Mouse (Mus musculus) thymus, postnatal 10 days (tissue): ENCODE data around the gene Csrp1.

Source experiments
- DNase-seq, 2 experiments: peaks; one replicate each; pipeline ENCODE4 v3.0.0; 2021; ENCODE audit warnings: low spot score in 2 of 2

Csrp1 gene

DNA sequence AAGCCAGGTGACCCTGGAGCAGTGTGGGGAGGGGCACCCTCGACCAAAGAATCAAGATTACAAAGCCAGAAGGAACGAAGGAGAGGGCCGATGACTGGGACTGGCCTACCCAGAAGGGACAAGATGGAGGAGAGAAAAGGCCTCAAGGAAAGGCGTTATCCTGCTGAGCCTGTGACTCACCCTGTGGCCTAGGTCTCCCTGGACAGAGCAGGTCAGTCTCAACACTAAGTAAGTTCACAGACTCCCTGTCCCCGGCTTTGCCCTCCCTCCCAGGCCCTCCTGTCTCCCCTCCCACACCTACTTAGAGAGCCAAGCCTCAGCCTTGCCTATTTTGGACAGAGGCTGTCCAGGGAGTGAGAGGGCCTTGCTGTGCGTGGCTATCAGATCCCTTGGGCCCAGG, at the start of gene Csrp1:
Gene Csrp1 (plus strand): TSS at position 79 of the 400 bp plus-strand sequence.
- DNase-seq: no peak

DNA sequence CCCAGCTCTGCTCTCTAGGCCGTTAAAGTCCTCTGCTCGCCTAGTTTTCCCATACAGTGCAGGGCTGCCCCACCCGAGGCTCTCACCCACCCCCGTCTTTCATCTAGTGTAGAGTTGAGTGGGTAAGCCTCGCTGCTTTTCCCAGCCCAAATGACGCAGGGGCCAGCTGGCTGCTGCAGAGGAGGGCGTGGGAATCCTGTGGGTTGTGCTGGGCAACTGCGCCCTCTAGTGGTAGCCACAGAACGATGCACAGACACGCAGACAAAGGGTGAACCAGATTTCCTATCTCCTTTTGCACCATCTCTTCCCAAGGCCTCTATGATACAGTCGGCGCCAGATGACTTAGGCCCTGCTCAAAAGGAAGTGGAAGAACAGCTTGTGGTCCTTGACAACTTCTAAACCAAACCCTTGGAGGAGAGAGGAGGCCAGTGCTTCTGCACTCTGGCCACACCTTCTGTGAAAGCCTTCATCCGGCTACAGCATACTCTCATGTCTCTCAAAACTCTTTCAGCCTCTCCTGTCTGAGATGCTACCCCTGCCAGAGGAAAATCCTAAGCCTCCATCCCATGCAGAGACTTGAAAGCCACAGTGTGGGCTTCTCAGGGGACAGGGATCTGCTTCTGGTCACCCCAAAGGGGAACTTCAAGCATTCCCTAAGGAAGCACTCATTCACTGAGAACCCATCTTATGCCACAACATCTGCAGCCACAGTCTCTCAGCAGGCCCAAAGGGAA, 49.3 kb upstream of the Csrp1 start:
- DNase-seq: peak; percentile 36 to 77

DNA sequence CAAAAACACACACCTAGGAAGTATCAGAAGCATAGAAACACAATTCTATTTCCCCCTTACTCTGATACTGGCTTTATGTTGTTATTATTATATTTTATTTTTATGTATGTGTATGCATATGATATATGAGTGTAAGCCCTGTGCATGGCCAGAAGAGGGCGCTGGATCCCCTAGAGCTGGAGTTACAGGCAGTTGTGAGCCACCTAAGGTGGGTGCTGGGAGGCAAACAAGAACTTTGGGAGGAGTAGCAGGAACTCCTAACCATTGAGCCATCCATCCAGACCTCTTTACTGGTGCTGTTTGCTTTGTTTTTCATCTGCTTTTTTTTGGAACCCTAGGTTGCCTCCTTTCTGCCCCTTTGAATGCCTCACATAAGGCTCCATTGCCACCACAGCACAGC, 48.5 kb upstream of the Csrp1 start:
- no peak for DNase-seq

DNA sequence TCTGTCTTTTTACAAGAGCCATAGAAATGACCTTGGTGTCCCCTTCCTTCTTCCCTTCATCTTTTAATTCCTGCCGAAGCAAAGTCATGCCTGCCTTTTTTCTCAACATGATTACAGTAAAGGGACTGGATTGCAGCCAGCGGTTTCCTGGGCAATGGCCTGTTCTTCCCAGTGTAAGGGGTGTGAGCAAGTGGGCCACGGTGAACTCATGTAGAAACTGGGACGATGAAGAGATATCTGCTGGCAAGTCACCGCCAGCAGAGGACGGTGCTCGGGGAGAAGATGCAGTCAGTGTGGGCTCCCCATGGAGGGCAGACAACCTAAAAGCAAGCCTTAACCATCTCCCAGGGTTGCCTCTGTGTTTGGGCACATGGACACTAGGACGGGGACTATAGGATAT, 47.9 kb upstream of the Csrp1 start:
- DNase-seq: no peak

DNA sequence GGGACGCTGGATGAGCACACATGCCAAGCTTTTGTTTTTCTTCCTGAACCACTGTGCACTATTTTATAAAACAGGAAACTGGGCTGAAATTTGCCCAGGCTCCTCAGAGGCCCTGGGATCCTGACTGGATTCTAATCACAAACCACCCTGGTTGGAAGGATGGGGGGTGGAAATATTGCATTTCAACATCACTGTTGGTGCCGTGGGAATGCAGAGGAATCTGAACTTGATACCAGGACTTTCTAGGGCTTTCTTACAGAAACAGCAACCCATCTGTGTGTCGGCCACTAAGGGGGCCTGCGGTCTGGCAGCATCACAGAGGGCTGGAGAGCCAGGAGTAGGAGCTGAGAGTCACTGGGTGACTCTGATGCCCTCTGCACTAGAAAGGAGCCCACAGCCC, 47.5 kb upstream of the Csrp1 start:
- DNase-seq: no peak

DNA sequence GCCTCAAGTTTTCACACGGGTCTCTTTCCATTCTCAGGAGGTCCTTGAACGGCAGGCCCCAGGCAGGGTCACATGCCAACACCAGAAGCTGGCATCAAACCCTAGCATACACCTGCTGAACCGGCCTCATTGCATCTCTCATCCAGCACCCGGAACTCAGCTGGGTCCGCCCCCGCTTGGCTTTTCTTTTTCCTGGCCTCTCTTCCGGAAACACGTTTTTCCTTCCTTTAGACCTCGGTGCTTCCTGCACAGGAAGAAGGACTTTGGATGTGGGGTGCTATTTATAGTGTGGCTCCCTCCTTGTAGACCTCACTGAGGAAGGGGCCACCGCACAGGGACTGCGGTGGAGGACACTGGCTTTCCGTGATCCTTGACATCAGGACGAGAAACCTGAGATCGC, 46.4 kb upstream of the Csrp1 start:
- no peak for DNase-seq

DNA sequence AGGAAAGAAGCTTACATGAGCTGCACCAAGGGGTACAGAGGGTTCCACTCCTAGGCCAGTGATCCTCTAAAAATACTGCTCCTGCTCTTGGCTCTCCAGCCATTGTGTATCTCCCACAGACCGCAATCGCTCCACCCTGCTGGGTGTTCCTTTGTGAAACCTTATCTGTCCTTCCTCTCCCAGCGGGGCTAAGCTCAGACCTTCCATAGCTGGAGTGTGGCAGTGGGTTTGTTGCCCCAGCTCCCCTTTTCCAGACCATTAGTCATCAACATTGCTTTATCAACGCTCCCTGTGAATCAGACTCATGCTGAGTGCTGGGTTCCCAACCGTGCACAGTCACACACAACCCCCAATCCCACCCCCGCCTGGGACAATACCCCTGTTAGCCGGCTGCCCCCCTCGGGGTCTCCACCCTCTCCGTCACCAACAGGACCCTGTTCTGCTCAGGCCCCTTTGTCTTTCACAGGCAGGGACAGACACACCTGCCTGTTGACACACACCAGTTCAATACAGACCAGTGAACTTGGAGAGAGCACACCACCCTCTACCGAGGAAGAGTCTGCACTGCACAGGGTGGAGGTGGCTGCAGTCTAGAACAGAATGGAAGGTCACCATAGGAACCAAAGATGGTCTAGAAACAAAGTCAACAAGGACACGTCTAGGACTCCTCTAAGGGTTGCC, 44.3 kb upstream of the Csrp1 start:
- no peak for DNase-seq

DNA sequence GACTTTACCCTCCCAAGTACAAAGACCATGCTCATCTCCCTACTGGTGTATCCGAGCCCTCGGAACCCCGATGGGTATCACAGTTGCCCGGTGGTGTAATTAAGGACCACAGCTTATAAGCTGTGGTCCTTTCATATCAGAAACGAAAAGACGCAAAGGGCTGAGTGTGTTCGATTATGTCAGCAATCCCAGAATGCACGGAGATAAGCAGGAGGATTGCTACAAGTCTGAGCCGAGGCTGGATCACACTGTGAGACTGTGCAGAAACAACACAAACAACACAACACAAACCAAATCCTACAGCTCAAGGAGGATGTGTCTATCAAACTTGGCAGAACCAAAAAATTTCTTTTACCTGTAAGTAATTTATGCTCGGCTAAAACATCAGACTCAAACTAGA, 43.6 kb upstream of the Csrp1 start:
- no peak for DNase-seq

DNA sequence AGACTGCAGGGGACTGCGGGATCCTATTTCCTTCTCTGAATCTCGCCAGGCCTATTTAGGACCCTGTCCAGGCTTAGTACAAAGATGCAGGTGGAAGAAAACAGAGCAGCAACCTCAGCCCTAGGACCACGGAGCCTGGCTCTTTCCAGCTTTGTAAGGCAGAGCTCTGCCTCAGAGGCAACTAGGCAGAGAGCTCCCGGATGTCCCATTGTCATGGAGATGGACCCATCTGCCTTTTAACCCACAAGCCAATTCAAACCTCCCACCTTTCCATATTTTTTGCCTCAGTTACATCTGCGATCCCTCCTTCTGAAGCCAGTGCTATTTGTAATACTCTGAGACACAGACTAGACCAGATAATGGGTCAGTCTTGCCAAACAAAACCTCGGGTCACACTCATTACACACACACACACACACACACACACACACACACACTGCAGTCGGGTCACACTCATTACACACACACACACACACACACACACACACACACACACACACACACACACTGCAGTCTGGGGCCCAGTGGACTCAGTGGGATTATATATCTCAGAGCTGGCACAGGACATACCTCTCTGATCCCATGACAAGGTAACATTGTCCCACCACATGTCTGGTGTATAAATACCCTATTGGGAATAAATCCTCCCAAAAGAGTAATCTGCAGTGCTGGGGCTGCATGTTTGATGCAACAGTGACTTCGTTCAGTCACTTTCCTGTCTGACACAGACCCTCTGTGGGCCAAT, 42.8 kb upstream of the Csrp1 start:
- no peak for DNase-seq

DNA sequence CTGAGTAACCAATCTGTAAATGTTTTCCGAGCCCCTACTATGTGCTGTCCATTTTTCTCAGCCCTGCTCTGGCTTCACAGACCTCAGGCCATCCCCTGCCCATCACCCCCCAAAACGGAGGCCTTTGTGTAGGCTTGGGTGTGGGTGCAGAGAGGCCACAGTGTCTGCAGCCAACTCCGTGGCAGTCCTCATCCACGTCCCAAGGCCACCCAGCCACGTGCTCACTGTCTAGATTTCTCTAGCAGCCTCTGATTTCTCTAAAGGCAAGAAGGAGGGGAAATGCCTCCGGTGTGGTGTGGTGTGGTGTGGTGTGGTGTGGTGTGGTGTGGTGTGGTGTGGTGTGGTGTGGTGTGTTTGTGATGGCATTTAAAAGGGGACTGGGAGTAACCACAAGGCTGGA, 41.7 kb upstream of the Csrp1 start:
- DNase-seq: no peak

DNA sequence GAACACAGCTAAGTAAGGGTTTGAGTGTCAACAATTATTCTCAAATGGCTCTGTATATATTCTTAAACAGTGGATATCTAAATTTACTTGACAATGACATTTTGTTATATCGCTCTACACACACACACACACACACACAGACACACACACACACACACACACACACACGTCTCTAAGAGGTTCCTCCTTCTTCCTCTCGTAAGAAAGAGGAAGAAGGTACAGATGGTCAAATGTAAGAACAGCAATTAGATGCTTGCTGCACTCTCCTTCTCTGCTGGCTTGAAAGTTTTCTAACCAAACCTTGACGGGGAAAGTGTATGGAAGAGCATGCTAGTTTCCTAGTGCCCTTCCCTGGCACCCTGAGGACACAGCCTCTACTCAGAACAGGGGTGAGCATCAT, 39.1 kb upstream of the Csrp1 start:
- no peak for DNase-seq

DNA sequence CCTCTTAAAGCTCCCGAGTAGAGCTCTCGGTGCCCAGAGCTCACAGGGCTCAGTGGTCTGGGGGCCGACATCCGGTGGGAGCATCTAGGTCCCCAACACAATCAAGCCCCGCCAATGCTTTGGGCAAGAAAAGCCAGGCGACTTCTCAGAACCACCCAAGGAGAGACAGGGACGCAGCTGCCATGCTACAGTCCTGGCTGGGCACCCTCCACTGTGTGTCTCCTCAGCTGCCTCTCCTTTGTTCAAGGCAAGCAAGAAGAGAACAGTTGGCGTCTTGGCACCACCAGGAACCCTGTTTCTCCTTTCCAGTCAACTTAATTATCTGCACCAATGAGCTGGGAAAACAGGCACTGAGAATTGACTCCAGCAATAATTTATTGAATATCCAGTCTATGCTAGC, 38.7 kb upstream of the Csrp1 start:
- no peak for DNase-seq

DNA sequence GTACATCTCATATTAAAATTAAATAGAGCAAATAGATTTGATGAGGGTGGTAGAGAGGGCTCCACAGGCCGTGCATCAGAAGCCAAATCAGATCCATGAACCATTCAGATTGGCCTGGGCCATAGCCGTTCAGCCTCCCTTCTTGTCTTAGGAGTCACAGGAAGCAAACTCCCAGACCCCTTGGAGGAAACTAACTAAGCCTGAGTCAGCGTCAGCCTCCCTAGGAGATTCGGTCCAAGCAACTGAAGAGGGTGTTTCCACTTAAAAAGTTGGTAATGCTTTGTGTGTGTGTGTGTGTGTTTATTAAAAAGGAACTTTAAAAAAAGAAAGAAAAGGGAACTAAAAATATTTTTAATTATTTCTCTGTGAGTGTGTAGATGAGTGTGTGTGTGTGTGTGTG, 35.0 kb upstream of the Csrp1 start:
- no peak for DNase-seq

DNA sequence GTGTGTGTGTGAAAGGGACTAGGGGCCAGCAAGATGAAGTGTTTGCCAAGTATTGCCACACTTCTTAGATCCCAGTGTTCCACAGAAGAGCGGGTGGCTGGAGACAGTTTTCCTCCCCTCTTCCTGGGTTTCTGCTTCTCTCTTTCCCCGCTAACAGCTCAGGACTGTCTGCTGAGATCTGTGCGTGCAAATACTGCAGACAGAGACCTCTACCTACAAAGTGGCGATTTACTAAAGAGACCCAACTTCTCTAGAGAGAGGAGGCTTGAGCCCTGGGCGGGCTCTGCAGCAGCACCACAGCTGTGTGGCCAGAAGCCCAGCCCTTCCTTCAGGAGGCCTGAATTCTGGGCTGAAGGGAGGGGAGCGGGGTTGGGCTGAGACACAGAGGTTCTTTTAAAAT, 34.5 kb upstream of the Csrp1 start:
- no peak for DNase-seq

DNA sequence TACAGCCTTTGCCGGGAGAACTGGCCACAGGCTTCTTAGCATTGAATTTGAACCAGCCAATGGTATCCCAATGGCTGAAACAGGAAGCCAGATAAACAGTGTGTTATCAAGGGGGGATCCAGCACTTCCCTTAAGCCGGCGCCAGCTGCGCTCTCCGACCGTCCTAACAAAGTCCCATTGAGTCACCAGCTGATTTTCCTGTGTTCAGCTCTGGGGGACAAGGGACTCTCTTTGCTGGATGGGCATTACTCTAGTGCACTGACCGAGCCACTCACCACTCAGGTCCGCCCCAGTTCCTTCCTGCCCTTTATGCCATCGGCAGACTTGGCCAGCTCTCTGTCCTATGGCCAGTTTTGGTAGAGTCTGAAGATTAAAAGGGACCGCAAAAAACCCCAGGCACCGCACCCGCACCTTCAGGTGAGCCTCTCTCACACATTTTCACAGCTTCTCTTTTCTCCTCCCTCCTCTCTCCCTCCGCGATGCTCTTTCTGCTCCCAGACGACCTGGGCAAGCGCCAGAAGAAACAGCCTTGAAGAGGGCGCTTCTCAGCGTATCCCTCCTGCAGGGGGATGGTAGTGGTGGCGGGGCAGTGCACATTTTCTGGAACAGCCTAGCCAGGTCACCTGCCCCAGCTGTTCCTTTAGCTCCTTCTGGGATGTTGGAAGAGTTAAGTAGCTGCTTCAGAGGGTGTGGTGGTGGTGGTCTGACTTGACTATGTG, 32.9 kb upstream of the Csrp1 start:
- DNase-seq: no peak

DNA sequence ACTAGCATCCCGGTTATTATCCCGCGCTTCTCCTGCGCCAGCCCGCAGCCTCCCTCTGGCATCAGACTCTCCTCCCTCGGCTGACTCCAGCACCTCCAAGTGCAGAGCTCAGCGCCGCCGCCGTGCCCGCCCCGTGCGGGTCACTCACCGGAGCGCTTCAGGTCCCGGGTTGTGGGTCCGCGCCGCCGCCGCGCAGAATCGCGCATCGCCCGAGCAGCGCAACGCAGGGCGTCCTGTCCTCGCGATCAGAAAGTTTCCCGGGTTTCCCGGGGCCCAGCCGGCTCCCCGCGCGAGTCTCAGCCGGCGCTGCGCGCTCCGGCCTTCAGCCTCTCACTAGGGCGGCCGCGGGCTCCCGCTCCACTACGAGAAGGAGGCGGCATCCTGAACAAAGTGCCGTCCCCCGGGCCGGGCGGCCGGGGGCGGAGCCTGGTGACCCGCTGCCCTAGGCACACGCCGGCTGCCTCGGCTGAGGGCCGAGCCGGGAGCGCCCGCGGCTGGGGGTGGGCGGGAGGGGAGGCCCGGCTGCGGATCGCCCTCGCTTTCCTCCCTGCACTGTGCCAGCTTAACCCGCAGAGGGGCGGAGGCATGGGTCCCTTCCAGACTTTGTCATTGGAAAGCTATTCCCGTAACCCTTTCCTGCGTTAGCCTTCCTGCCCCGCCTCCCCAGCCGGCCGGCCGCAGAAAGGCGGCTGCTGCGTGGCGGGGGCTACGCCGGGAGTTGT, 31.9 kb upstream of the Csrp1 start:
- no peak for DNase-seq

DNA sequence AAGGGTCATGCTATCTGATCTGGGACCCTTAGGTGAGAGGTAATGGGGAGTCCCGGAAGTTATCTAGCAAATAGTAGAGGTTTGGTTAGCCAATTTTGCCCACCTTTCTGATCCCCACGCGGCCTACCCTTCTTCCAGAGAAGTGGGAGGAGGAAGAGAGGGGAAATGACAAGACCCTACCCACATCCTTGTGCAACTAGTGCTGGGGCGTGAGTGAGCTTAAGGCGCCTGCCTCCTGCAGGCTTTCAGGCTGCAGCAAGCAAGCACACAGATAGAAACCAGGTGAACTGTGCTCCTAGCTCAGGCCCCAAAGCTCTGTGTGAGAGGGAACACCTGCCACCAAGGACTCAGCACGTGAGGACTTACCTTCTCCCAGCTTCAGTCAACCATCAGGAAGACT, 31.2 kb upstream of the Csrp1 start:
- no peak for DNase-seq

DNA sequence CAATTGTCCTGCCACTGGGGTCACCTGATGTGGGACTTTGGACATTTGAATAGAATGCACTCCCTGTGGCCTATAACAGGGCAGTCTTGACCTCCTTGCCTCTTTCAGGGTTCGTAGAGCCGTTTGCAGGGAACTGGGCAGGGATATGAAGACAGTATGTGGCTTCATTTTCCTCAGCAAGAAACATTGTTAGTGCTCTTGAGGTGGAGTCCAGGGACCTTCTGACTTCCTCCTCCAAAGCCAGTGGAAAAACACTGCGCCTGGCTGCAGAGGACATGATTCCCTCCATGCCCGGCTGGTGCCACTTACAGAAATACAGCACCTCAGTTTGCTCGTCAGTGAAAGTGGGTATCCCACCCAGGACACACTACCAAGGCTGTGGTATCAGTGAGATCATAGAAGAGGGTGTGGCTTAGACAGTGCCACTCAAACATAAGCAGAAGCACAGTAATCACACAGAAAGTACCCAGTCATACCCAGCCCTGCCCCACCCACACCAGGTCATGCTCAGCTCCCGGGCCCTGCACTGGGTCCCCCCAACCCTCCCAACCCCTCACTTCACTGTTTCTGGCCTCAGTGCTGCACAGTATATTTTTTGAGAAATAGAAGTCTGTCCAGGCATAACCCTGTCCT, 29.0 kb upstream of the Csrp1 start:
- no peak for DNase-seq

DNA sequence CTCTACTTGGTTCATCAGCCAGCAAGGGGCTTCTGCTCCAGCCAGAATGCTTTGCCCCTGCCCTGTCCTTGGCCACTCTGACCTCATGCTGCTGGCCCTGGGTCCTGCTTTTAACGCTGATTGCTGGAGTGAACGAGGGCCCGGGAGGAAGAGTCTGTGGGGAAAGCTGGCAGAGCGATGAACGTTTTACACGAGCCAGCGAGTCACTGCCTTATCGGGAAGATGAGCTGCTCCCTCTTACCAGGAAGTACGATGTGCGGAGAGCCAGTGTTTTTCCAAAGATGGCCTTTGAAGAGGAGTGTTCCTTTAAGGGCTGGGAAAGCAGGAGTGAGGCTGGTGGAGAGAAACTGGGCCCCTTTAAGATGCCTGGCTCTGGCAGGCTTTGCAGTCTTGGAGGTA, 28.4 kb upstream of the Csrp1 start:
- no peak for DNase-seq

DNA sequence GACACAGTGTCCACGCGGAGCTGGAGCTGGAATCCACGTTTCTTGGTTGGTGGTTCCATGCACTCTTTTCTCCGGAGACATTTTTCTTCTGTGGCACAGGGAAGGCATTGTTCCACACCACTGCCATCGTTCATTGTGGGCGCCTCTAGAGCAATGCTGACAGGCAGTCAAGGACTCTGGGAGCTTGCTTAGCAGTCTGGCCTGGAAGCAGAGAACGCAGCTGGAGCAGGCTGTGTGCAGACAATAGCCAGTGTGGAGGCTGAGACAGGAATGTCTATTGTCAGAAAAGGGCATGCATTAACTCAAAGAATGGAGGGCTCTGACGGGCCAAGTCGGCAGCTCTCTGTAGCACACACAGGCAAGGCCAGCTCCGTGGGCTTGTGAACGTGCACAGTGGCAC, 25.7 kb upstream of the Csrp1 start:
- DNase-seq: no peak

DNA sequence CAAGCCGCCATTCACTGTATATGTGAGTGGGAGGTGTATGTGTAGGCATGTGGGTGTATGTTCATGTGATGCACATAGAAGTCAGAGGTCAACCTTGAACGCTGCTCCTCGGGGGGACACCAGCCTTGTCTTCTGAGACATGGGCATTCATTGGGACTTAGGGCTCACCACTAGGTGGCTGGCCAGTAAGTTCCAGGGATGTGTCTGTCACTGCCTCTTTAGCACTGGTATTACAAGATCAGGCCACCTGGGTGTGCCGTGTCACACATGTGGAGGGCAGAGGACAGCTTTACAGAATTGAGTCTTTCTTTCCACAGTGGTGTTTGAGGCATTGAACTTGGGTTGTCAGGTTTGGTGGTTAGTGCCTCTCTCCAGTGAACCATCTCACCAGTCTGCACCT, 22.4 kb upstream of the Csrp1 start:
- no peak for DNase-seq
